Mouse (Mus musculus) left cerebral cortex, postnatal 25 days (tissue): ENCODE measurements around the gene Ccdc159. TPM values are rescaled to one million over a fixed set of nuclear protein-coding genes. Genes with fewer than 3 reads are reported as not detected.

ENCODE experiments used
- total RNA-seq, 2 experiments: library from RNA; stranded (reverse); gene quantifications; 2 replicates each; pipeline ENCODE4 v1.2.3; 2021

The Ccdc159 gene
- total RNA-seq, 2 experiments from 2014 or later: 13.7 to 16.5 TPM

Other genes starting within 250 kb of the Ccdc159 start
- 10 to 100 TPM; 15.4 to 16.4 TPM for gene Ldlr, start 204.0 kb upstream of the Ccdc159 start, total RNA-seq
- gene Spc24, start 167.2 kb upstream of the Ccdc159 start, total RNA-seq: 1 to 10 TPM; 1.6 to 1.7 TPM
- 1 to 10 TPM; 7.4 to 7.5 TPM for gene Kank2, start 128.7 kb upstream of the Ccdc159 start, total RNA-seq
- gene Angptl8, start 92.0 kb upstream of the Ccdc159 start, total RNA-seq: not detected
- 10 to 100 TPM; 15.7 to 16.3 TPM for gene Dock6, start 74.8 kb upstream of the Ccdc159 start, total RNA-seq
- gene Rab3d, start 9.3 kb upstream of the Ccdc159 start, total RNA-seq: 10 to 100 TPM; 15.4 to 17.5 TPM
- 10 to 100 TPM; 31.5 to 39.3 TPM for gene Tmem205, start 85 bp downstream of the Ccdc159 start, total RNA-seq
- gene Plppr2, start 9.6 kb downstream of the Ccdc159 start, total RNA-seq: 100 to 1,000 TPM; 203 to 219 TPM
- gene Swsap1, start 28.3 kb downstream of the Ccdc159 start, total RNA-seq: 10 to 100 TPM; 14.3 to 15.6 TPM
- 1 to 10 TPM; 7.9 to 8.9 TPM for gene Epor, start 36.0 kb downstream of the Ccdc159 start, total RNA-seq
- 1 to 10 TPM; 1.8 to 2.0 TPM for gene Rgl3, start 62.0 kb downstream of the Ccdc159 start, total RNA-seq
- 1 to 10 TPM; 8.2 to 9.1 TPM for gene Ccdc151, start 75.2 kb downstream of the Ccdc159 start, total RNA-seq
- 10 to 100 TPM; 97.0 to 98.1 TPM for gene Prkcsh, start 75.3 kb downstream of the Ccdc159 start, total RNA-seq
- gene Elavl3, start 124.6 kb downstream of the Ccdc159 start, total RNA-seq: 100 to 1,000 TPM; 158 to 160 TPM
- gene Gm49318, start 143.8 kb downstream of the Ccdc159 start, total RNA-seq: 1 to 10 TPM in 1 of 2 experiments, under 1 TPM in 1; 0.94 to 4.1 TPM
- gene Zfp653, start 143.9 kb downstream of the Ccdc159 start, total RNA-seq: 10 to 100 TPM; 18.0 to 19.3 TPM
- gene Ecsit, start 158.0 kb downstream of the Ccdc159 start, total RNA-seq: 10 to 100 TPM; 40.5 to 45.2 TPM
- 1 to 10 TPM in 1 of 2 experiments, under 1 TPM in 1; 0.25 to 1.0 TPM for gene Cnn1, start 171.7 kb downstream of the Ccdc159 start, total RNA-seq
- 10 to 100 TPM; 66.9 to 71.1 TPM for gene Elof1, start 189.7 kb downstream of the Ccdc159 start, total RNA-seq
- gene Acp5, start 208.2 kb downstream of the Ccdc159 start, total RNA-seq: under 1 TPM; 0.28 to 0.41 TPM
- gene Pigyl, start 229.4 kb downstream of the Ccdc159 start, total RNA-seq: 10 to 100 TPM; 40.5 to 47.1 TPM